Mouse (Mus musculus) cerebellum, adult 9-10 months (tissue): ENCODE measurements at regions not wholly inside any gene's neighbourhood (a gene's known extent, or its start where the extent isn't known, plus 50 kb on each side); places are given as distances from the start of the nearest gene placed in this dataset.

Experiments used
- DNase-seq: peaks from one replicate; pipeline ENCODE4 v3.0.0; 2022

GRCm38 (mm10) chr4:153727896-153728422, 229.1 kb upstream of the A430005L14Rik start:
- no peak for DNase-seq

- DNase-seq = no peak
These were observed 218.9 kb upstream of the A430005L14Rik start for GRCm38 (mm10) chr4:153738088-153738487.

GRCm38 (mm10) chr4:153742241-153742640, 214.8 kb upstream of the A430005L14Rik start:
- no peak for DNase-seq

GRCm38 (mm10) chr4:153752791-153753190, 204.2 kb upstream of the A430005L14Rik start:
- DNase-seq = no peak

- no peak for DNase-seq
These were observed 198.7 kb upstream of the A430005L14Rik start for GRCm38 (mm10) chr4:153758323-153758722.

- no peak for DNase-seq
These were observed 198.3 kb upstream of the A430005L14Rik start for GRCm38 (mm10) chr4:153758781-153759180.

GRCm38 (mm10) chr4:153760934-153761333, 196.1 kb upstream of the A430005L14Rik start:
- DNase-seq = no peak

- no peak for DNase-seq
These were observed 193.6 kb upstream of the A430005L14Rik start for GRCm38 (mm10) chr4:153763413-153763812.

- DNase-seq = no peak
These were observed 189.3 kb upstream of the A430005L14Rik start for GRCm38 (mm10) chr4:153767713-153768112.

- DNase-seq = no peak
These were observed 188.7 kb upstream of the A430005L14Rik start for GRCm38 (mm10) chr4:153768350-153768749.

- DNase-seq = no peak
These were observed 186.4 kb upstream of the A430005L14Rik start for GRCm38 (mm10) chr4:153770675-153771074.

- DNase-seq = no peak
These were observed 176.5 kb upstream of the A430005L14Rik start for GRCm38 (mm10) chr4:153780501-153780900.

- DNase-seq = peak; percentile 7
These were observed 175.8 kb upstream of the A430005L14Rik start for GRCm38 (mm10) chr4:153781271-153781670.

GRCm38 (mm10) chr4:153781981-153782521, 175.0 kb upstream of the A430005L14Rik start:
- DNase-seq = no peak

GRCm38 (mm10) chr4:153784401-153784800, 172.6 kb upstream of the A430005L14Rik start:
- DNase-seq = no peak

- DNase-seq = no peak
These were observed 171.5 kb upstream of the A430005L14Rik start for GRCm38 (mm10) chr4:153785564-153785963.

- no peak for DNase-seq
These were observed 164.7 kb upstream of the A430005L14Rik start for GRCm38 (mm10) chr4:153792307-153792706.

GRCm38 (mm10) chr4:153798061-153798460, 159.0 kb upstream of the A430005L14Rik start:
- DNase-seq = no peak

GRCm38 (mm10) chr4:153805727-153806126, 151.3 kb upstream of the A430005L14Rik start:
- DNase-seq = no peak

- DNase-seq = no peak
These were observed 150.8 kb upstream of the A430005L14Rik start for GRCm38 (mm10) chr4:153806180-153806692.

- no peak for DNase-seq
These were observed 150.1 kb upstream of the A430005L14Rik start for GRCm38 (mm10) chr4:153806820-153807436.

GRCm38 (mm10) chr4:153812866-153813265, 144.2 kb upstream of the A430005L14Rik start:
- DNase-seq = no peak

GRCm38 (mm10) chr4:153827914-153828313, 129.1 kb upstream of the A430005L14Rik start:
- no peak for DNase-seq

- no peak for DNase-seq
These were observed 127.3 kb upstream of the A430005L14Rik start for GRCm38 (mm10) chr4:153829766-153830165.
